Mouse (Mus musculus) ovary, adult 18-20 months (tissue): ENCODE results near the gene Rasa4.
"Not testable (repeated sequence)": the region's sequence is repeated elsewhere in the genome, so short reads cannot be mapped to it uniquely, and the experiment has no call there.

ENCODE experiments used
- DNase-seq: peaks from one replicate; pipeline ENCODE4 v3.0.0; 2022; ENCODE audit warnings: low spot score, mixed read lengths

The Rasa4 gene

DNA sequence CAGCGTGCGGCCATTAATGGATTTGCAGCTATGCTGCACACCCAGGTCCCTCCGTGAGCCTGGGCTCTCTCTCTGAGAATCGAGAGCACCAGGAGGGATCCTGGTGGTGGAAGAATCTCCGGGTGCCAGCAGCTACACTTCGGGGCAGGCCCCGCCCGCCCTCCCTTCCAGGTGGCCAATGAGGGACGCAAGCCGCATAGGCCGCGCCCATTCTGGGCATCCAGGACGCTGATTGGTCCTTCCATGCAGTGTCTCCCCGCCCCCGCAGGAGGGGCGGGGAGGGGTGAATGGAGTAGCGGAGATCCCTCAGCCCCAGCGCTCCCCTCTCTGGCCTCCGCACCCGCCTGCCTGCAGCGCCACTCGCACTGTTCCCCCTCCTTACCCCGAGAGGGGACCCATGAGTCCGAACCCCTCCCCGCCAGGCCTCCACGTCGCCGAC is at the start of gene Rasa4:
Gene Rasa4 (plus strand): TSS at position 248 of the 439 bp plus-strand sequence.
- DNase-seq: peak; percentile 94

DNA sequence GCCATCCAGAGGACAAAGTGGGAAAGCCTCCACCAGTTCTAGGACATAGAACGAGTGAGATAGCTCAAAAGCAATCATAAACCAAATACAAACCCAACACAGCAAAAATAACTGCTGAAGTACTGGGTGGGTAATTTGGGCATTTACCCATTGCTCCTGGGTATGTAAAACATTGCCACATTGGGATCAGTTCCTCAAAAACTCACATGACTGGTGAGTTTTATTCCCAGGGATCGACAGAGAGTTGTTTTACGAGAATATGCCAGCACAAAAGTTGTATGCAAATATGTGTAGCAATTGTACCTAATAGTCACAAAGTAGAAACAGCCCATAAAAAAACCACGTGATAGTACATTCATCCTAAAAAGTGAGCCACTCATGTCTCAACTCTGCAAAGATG is 48.8 kb upstream of the Rasa4 start:
- DNase-seq: no peak

DNA sequence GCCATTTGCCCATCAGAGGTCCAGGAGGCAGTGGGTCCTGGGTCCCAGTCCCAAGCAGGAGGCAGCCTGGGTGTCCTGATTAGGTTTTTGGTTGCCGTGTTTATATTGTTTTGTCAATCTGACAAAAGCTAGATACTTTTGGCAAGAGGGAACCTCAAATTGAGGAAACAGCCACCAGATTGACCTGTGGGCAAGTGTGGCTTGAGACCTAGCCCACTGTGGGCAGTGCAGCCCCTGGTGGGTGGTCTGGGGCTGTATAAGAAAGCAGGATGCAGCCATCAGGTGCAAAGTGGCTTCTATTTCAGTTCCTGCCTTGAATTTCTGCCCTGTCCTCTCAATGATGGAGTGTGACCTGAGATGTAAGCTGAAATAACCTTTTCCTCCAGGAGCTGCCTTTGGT is 48.4 kb upstream of the Rasa4 start:
- no peak for DNase-seq

DNA sequence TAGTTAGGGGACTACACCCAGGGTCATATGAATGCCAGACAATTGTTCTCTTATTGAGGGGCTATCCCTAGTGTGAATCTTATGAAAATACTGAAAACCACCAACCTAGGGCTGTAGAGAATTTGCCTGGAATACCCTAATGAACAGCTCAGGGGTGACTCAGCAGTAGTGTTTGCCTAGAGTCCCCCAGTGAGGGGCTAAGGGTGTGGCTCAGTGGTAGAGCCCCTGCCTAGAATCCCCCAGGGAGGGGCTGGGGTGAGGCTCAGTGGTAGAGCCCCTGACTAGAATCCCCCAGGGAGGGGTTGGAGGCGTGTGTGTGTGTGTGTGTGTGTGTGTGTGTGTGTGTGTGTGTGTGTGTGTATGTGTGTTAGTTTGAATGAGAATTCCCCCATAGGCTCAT is 47.0 kb upstream of the Rasa4 start:
- DNase-seq: no peak

DNA sequence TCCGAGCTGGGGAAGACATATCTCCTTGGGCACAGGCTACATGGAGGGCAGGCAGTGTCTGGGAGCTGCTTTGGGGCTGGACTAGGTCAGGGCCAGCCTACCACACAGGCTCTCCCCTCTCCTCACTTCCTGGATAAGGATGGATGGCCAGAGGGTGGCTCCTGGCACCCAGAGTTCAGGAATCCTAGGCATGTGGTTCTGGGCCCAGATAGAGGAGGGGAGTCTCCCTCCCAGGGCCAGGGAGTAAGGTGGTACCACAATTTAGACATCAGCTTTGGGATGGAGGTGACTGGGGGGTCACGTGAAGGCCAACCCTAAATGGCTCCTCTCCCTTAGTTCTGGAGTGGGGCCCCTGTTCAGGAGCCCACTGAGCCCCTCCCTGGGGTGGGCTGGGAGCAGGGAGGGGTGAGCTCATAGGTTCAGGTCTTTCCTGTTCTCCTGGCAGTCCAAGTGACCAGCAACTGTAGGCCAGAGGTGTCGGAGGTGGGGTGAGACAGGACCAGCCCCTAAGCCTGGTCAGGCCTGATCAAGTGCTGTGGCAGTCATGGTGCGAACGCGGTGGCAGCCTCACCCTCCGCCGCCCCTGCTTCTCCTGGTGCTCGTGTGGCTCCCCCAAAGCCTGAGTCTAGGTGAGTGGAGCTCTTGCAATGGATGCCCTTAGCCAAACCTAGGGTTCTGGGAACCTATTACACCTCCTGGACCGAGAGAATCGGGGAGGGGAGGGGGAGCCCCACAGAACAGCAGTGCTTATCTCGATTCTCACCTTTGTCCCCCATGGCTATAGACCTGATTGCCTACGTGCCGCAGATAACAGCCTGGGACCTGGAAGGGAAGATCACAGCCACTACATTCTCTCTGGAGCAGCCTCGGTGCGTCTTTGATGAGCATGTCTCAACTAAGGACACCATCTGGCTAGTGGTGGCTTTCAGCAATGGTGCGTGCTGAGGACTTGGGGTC is 45.2 kb upstream of the Rasa4 start, which contains the start of gene Upk3b:
Gene Upk3b (plus strand): TSS at position 239 of the 957 bp plus-strand sequence.
- no peak for DNase-seq

DNA sequence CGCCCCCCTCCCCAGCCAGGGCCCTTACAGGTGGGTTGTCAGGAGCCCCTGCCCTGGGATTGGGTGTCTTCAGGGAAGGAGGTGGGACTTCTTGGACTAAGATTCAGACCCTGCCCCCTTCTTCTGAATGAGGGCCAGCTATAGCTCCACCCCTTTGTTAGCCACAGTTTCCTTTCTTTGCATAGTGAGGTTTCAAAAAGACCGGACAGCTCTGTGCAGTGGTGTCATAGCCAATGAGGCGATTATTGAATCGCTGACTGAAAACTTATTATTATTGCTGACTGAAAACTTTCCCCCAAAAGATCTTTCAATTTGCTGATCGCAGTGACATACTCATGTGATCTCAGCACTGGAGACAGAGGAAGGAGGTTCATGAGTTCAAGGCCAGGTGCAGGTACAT is 43.5 kb upstream of the Rasa4 start:
- no peak for DNase-seq

DNA sequence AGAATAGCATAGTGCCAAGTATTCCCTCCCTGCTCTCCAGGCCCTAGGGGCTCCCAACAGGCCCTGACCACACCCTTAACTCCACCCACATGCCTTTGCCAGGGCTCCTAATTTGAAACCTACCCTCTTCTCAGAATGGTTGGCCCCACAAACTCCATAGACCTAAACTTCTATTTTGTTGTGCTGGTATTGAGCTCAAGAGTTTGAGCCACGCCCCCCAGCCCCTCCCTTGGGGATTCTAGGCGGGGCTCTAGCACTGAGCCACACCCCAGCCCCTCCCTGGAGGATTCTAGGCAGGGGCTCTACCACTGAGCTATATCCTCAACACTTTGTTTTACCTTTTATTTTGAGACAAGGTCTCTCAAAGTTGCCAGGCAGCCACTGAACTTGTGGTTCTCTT is 42.5 kb upstream of the Rasa4 start:
- DNase-seq: no peak

DNA sequence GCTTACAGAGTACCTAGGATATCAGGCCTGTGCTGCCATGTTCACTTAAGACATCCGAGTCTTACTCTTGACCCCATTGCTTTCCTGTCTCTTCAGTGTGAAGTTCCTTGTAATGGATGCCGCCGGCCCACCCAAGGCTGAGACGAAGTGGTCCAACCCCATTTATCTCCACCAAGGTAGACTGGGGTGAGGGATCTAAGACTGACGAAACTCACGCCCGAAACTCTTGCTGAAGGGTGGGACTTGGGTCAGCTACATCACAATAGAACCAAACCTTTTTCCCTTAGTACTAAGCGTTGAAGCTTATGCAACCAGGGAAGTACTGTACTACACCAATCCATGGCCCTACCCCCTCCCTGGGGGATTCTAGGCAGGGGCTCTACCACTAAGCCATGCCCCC is 42.0 kb upstream of the Rasa4 start:
- no peak for DNase-seq

DNA sequence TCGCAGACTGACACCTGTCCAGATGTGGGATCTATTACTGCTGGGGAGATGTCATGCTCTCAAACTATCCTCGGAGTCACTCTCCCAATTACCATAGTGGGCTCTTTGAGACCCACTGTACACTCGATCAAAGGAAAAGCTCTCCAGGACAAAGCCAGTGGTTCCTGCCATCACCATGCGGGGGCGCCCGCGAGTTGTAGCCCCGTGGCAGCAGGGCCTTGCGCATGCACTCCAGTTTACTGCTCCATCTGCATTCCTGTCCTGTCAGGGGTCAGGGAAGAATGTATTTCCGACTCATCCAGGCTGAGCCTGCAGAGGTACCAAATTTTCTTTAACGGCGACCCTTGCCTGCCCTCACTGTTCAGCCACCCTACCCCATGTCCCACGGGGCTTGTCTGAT is 38.9 kb upstream of the Rasa4 start:
- DNase-seq: no peak

DNA sequence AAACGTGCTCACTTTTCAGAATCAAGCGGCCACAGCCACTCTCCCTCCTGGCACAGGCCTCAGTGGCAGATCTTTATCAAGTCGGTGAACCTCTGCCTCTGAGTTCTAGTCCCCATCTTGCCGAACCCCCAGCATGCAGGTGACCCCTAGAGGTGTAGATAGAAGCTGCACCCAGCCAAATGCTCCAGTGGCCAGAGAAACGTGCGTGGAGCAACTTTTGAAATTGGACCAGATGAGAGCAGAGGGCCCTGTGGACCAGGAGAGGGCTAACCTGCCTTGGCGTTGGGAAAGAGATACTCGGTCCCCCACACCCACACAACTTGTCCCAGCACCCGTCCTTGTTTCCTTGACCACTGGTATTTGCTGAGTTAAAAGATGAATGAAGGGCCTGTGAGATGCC is 38.3 kb upstream of the Rasa4 start:
- no peak for DNase-seq

DNA sequence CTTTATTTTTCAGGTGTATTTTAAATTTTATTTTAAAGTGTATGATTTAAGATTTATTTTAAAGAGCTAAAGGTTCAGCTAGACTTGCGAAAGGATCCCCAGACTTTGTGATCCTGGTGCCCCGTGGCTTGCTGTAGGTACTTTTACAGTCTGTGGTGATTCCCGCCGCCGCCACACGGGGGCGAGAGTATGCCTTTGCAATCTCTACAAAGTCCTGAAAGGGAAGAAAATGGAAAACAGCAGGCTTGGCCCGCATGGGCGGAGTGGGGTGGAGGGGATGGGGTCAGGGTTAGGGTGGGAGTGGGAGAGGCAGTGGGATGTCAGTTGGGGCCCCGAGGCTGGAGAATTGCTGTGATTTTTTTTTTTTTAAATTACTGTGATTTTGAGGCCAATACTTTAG is 37.7 kb upstream of the Rasa4 start:
- peak; percentile 31 for DNase-seq

DNA sequence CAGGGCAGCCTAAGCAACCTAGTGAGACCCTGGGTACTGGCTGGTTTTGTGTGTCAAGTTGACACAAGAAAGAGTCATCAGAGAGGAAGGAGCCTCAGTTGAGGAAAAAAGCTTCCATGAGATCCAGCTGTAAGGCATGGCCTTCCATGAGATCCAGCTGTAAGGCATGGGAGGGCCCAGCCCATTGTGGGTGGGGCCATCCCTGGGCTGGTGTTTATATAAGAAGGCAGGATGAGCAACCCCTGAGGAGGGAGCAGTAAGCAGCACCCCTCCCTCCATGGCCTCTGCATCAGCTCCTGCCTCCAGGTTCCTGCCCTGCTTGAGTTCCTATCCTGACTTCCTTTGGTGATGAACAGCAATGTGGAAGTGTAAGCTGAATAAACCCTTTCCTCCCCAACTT is 35.2 kb upstream of the Rasa4 start:
- not testable (repeated sequence) for DNase-seq

DNA sequence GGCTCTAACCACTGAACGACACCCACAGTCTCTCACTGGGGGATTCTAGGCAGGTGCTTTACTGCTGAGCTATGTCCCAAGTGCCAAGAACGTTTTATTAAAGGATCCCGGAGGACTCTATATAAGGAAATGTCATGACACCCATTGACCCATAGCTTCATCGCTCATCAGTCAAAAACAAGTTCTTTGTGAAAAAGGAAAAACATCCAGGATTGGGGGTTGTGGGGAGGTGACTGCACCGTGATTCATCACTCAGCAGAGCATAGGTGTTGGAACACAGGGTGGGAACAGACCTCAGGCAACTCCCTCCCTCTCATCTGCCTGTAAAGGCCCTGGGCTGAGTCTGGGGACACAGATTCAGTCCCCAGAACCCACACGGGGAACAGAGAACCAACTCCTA is 33.8 kb upstream of the Rasa4 start:
- DNase-seq: no peak

DNA sequence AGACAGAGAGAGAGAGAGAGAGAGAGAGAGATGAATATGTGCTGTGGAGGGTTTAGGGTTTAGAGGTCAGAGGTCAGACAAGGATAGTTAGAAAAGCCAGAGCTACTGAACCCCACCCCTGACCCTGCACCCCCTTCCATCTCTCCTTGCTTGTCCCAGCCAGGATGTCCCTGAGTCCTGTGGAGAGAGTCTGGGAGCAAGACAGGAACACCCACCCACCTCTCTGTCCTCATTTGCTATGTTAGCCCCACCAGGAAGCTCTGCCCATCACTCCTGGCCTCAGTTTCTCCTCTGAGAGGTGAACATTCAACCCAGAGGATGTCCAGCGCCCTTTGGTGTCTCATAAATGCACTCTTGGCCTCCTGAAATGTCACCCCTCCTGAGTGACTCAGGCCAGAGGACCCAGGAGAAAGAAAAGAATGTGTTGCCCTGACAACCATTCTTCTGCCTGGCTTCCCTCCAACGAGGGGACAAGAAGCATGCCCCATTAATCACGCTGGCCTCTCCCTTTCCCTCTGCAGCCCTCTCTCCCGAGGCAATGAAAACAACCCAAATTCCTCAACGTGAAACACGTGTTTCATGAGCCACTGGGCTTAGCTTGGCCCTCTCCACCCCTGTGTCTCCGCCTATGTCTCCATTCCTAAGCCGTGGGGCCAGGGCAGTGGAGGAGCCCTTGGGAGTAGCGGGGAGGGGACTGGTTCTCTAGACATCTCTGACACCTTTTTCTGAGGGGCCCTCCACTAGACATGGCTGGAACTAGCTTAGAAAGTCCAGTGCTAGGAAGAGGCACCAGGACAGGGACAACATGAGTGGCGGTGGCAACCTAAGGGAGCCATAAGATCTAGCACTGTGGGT is 32.3 kb upstream of the Rasa4 start:
- peak; percentile 63 for DNase-seq

DNA sequence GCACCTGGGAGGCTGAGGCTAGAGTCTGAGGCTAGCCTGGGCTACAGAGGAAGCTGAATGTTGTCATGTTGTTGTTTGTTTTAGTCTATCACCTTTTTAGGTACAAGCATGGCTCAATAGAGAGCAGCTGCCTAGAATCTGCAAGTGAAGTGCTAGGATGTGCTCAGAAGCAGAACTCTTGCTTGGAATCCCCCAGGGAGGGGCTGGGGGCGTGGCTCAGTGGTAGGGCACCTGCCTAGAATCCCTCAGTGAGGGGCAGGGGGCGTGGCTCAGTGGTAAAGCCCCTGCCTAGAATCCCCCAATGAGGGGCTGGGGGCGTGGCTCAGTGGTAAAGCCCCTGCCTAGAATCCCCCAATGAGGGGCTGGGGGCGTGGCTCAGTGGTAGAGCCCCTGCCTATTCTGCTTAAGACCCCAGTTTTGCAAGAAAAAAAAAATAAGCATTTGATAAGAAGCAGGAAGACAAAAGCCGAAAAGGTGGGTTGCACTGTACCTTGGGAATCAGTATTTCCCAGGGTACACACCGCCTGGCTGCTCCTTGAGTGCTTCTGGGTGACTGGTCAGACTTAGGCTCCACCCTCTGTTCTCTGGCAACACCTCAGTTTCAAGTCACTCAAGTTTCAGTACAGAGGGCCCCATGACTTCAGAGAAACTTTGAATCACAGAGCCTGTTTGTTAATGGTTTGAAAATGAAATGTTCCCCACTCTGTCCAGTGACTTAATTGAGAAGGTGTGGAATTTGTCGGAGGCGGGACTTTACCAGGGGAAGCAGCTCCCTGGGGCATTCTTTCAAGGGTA is 30.7 kb upstream of the Rasa4 start:
- no peak for DNase-seq

DNA sequence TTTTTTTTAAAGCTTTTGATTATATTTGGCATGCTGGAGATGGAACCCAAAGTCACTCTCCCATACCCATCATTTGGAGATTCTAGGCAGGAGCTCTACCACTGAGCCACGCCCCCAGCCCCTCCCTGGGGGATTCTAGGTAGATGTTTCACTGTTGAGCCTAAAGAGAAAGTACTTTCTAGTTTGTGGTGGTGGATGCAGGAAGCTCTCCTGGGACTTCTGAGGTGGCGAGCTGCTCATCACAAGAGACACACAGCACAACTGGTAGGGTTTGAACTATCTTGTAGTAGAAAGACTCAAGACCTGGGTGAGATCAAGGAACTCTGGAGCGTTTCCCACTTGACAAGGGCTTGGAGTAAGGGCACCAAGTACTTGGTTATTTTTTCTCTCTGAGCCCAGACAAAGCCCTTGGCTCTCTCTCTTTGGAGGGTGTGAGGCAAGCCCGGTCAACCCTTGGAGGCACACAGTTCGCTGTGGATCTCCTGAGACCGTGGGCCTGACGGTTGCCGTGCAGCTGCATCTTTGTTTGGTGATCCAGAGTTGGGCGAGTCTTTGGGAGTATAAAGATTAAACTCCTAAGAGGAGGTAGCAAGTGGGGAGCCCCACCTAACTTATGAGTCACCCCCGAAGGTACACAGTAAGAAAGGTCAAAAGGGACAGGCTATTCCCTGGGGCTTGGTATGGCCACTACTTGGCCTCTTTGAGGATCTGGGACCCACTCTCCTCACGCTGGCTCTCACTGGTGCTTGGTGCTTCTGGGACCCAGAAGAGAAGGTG is 29.2 kb upstream of the Rasa4 start, which contains the start of gene Upk3bl:
Gene Upk3bl (plus strand): TSS at position 192 of the 777 bp plus-strand sequence.
- DNase-seq: no peak

DNA sequence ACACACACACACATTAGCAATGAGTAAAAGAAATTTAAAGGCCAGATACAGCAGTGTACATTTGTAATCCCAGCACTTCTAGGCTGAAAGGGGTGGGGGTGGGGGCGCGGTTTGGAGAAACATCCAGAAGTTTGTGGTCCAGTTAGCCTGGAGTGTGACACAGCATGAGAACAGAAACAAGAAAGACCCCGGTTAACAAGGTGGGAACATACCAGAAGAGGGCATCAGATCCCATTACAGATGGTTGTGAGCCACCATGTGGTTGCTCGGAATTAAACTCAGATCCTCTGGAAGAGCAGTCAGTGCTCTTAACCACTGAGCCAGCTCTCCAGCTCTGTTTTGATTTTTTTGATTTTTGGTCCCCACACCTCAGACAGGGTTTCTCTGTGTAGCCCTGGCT is 27.7 kb upstream of the Rasa4 start:
- DNase-seq: no peak

DNA sequence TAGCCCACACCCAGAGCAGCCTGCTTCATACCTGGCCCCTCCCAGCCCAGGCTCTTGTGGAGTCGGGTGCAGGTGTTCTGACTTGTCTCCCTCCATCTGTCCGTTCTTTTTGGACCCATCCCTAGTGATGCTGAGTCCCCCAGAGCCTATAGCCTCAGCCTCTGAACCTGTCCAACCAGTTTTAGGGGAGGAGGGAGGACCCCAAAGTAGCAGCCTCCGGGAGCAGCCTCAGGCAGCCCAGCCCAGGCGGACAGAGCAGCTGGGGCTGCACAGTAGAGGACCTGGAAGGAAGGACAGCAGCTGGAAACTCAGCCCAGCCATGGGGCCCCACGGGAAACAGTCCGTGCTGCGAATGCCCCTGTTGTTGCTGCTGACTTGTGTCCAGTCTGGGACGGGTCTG is 26.6 kb upstream of the Rasa4 start:
- no peak for DNase-seq

DNA sequence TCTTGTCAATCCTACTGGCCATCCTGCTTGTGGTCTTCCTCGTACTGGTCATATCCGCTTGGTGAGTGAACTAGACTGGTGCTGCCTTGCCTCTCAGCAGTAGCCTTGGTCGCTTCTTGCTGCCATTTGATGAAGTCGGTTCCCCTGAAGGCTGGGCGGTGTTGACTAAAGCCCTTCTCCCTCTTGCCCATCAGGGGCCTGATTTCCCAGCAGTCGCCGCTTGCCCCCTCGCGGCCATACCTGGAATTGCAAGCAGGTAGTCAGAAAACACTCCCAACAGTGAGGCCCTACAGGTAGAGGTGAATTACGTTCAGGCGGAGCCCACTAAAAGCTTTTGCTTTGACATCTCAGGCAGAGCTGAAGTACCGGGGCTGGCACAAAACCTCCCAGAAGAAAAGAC is 22.1 kb upstream of the Rasa4 start:
- peak; percentile 43 for DNase-seq

DNA sequence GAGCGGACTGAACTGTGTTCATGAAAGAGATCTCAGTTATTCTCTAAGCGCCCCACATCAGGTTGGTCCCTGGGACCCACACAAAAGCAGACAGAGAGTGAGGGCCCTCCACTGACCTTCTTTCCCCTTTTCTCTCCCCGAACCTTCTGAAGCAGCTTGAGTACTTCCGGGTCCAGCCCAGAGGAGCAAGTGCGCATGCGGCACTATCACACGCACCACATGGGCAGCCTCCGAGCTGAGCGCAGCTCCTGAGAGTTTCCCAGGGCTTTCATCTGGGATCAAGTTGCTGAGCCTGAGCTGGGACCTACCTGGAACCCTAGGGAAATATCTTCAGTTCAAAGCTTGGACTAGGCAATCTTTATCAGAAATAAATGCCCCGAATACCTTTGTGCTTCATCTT is 19.8 kb upstream of the Rasa4 start:
- DNase-seq: no peak
